Mouse (Mus musculus) hindbrain, embryonic 12.5 days (tissue): ENCODE measurements around the gene Trim52. TPM values are rescaled to one million over a fixed set of nuclear protein-coding genes. Genes with fewer than 3 reads are reported as not detected.
"Not testable (repeated sequence)": the region's sequence is repeated elsewhere in the genome, so short reads cannot be mapped to it uniquely, and the experiment has no call there.

Experiments
- ATAC-seq: fragments of 200-750 bp; cut with Nextera tagmentation; 2 replicates; pipeline ENCODE4 v1.8.0; 2017; ENCODE audit warnings: moderate TSS enrichment; ENCODE audit not compliant: low FRiP score
- H3K27ac ChIP-seq: fragments of 300-500 bp; sonication (generic); 2 replicates; pipeline ENCODE4 v1.5.1; 2016; ENCODE audit warnings: mild to moderate bottlenecking
- H3K27me3 ChIP-seq: fragments of 300-500 bp; sonication (generic); 2 replicates; pipeline ENCODE4 v1.6.1; 2016; ENCODE audit warnings: mild to moderate bottlenecking
- H3K36me3 ChIP-seq: fragments of 300-500 bp; sonication (generic); 2 replicates; pipeline ENCODE4 v1.6.1; 2016; ENCODE audit warnings: mild to moderate bottlenecking
- H3K4me1 ChIP-seq: fragments of 300-500 bp; sonication (generic); 2 replicates; pipeline ENCODE4 v1.6.1; 2016
- H3K4me2 ChIP-seq: fragments of 300-500 bp; sonication (generic); replicated peaks from 2 replicates; pipeline ENCODE4 v1.6.1; 2016; ENCODE audit warnings: mild to moderate bottlenecking
- H3K4me3 ChIP-seq: fragments of 300-500 bp; sonication (generic); 2 replicates; pipeline ENCODE4 v1.5.1; 2016; ENCODE audit warnings: mild to moderate bottlenecking
- H3K9ac ChIP-seq: fragments of 300-500 bp; sonication (generic); 2 replicates; pipeline ENCODE4 v1.6.1; 2016; ENCODE audit warnings: mild to moderate bottlenecking, moderate library complexity
- H3K9me3 ChIP-seq: fragments of 300-500 bp; sonication (generic); replicated peaks from 2 replicates; pipeline ENCODE4 v1.6.1; 2016; ENCODE audit warnings: mild to moderate bottlenecking
- WGBS: fragments of 180-500 bp; shearing (Covaris S2); methylation state at CpG from one replicate; pipeline ENCODE4 v1.1.7; 2016; 5-methylcytosine and 5-hydroxymethylcytosine counted together
- polyA plus RNA-seq: library from polyadenylated mRNA; unstranded; fragments of >200 nt; fragmentation: Nextera tagmentation; extraction: Ambion mirVana; gene quantifications from 2 replicates; pipeline ENCODE4 v1.2.1, GENCODE M21; 2016

Gene Trim52
- polyA plus RNA-seq, 1 experiment from 2014 or later: not detected

GRCm38 (mm10) chr14:106162331-106162730, 56.3 kb downstream of the Trim52 start:
- Histone ChIP-seq H3K4me1 (no peaks in the 10 kb centered on the region), H3K27me3 (no peaks in the 10 kb centered on the region), H3K27ac (no peak overlapping the region), H3K4me3 (no peak overlapping the region), H3K4me2 (no peak overlapping the region), H3K9ac (no peak overlapping the region), H3K36me3 (no peaks in the 10 kb centered on the region), H3K9me3 (no peaks in the 10 kb centered on the region)
- no peak for ATAC-seq
- 68% methylated on average over 3 of the region's 3 CpGs for WGBS

- H3K4me1 ChIP-seq: no peaks in the 10 kb centered on the region
- H3K4me2 ChIP-seq: no peak overlapping the region
- ATAC-seq: no peak
- no peak overlapping the region for H3K9ac ChIP-seq
- no peaks in the 10 kb centered on the region for H3K36me3 ChIP-seq
- H3K27me3 ChIP-seq: no peaks in the 10 kb centered on the region
- H3K9me3 ChIP-seq: no peaks in the 10 kb centered on the region
- H3K4me3 ChIP-seq: no peak overlapping the region
- H3K27ac ChIP-seq: no peak overlapping the region
Observed at GRCm38 (mm10) chr14:106163196-106163595, 57.2 kb downstream of the Trim52 start.

GRCm38 (mm10) chr14:106163933-106164332, 57.9 kb downstream of the Trim52 start:
- H3K9me3 ChIP-seq, ATAC-seq, H3K4me2 ChIP-seq, H3K36me3 ChIP-seq, H3K4me1 ChIP-seq, H3K9ac ChIP-seq, H3K27me3 ChIP-seq, H3K27ac ChIP-seq, H3K4me3 ChIP-seq: not testable (repeated sequence)

- no peak for ATAC-seq
- Histone ChIP-seq H3K27me3 (no peaks in the 10 kb centered on the region), H3K27ac (no peak overlapping the region), H3K4me3 (no peak overlapping the region), H3K9me3 (no peaks in the 10 kb centered on the region), H3K4me2 (no peak overlapping the region), H3K36me3 (no peaks in the 10 kb centered on the region), H3K9ac (no peak overlapping the region), H3K4me1 (no peaks in the 10 kb centered on the region)
- WGBS: 47% methylated on average over 5 of the region's 5 CpGs
Observed at GRCm38 (mm10) chr14:106176879-106177278, 70.9 kb downstream of the Trim52 start.

- WGBS: 82% methylated on average over 4 of the region's 4 CpGs
- no peak overlapping the region for H3K9ac ChIP-seq
- H3K27ac ChIP-seq: no peak overlapping the region
- no peak overlapping the region for H3K4me2 ChIP-seq
- H3K36me3 ChIP-seq: no peaks in the 10 kb centered on the region
- H3K27me3 ChIP-seq: no peaks in the 10 kb centered on the region
- no peaks in the 10 kb centered on the region for H3K9me3 ChIP-seq
- ATAC-seq: no peak
- H3K4me1 ChIP-seq: no peaks in the 10 kb centered on the region
- no peak overlapping the region for H3K4me3 ChIP-seq
Observed at GRCm38 (mm10) chr14:106178245-106178644, 72.2 kb downstream of the Trim52 start.

GRCm38 (mm10) chr14:106179102-106179727, 73.2 kb downstream of the Trim52 start:
- WGBS: 41% methylated on average over 8 of the region's 8 CpGs
- Histone ChIP-seq H3K9me3 (no peaks in the 10 kb centered on the region), H3K36me3 (no peaks in the 10 kb centered on the region), H3K27ac (no peak overlapping the region), H3K4me2 (no peak overlapping the region), H3K27me3 (no peaks in the 10 kb centered on the region), H3K4me3 (no peak overlapping the region), H3K4me1 (no peaks in the 10 kb centered on the region), H3K9ac (no peak overlapping the region)
- ATAC-seq: no peak

- no peak overlapping the region for H3K4me2 ChIP-seq
- no peaks in the 10 kb centered on the region for H3K4me1 ChIP-seq
- no peaks in the 10 kb centered on the region for H3K27me3 ChIP-seq
- H3K36me3 ChIP-seq: no peaks in the 10 kb centered on the region
- H3K9me3 ChIP-seq: no peaks in the 10 kb centered on the region
- ATAC-seq: no peak
- 77% methylated on average over 2 of the region's 2 CpGs for WGBS
- H3K27ac ChIP-seq: no peak overlapping the region
- H3K9ac ChIP-seq: no peak overlapping the region
- no peak overlapping the region for H3K4me3 ChIP-seq
Observed at GRCm38 (mm10) chr14:106179728-106180125, 73.7 kb downstream of the Trim52 start.

- ATAC-seq: no peak
- Histone ChIP-seq H3K4me1 (no peaks in the 10 kb centered on the region), H3K36me3 (no peaks in the 10 kb centered on the region), H3K4me2 (no peak overlapping the region), H3K27me3 (no peaks in the 10 kb centered on the region), H3K9me3 (no peaks in the 10 kb centered on the region), H3K27ac (no peak overlapping the region), H3K4me3 (no peak overlapping the region), H3K9ac (no peak overlapping the region)
Observed at GRCm38 (mm10) chr14:106180616-106181015, 74.6 kb downstream of the Trim52 start.

- no peaks in the 10 kb centered on the region for H3K27me3 ChIP-seq
- H3K36me3 ChIP-seq: no peaks in the 10 kb centered on the region
- H3K4me3 ChIP-seq: no peak overlapping the region
- WGBS: 92% methylated on average over 1 of the region's 3 CpGs
- no peaks in the 10 kb centered on the region for H3K9me3 ChIP-seq
- H3K4me2 ChIP-seq: no peak overlapping the region
- no peaks in the 10 kb centered on the region for H3K4me1 ChIP-seq
- H3K9ac ChIP-seq: no peak overlapping the region
- no peak for ATAC-seq
- no peak overlapping the region for H3K27ac ChIP-seq
Observed at GRCm38 (mm10) chr14:106183985-106184384, 78.0 kb downstream of the Trim52 start.

Other genes starting within 250 kb of the Trim52 start
- gene Spry2, start 209.4 kb upstream of the Trim52 start, polyA plus RNA-seq: 35.6 and 46.7 TPM in 2 replicates